Mouse (Mus musculus) spleen, adult 12 weeks (tissue): ENCODE results near the gene Ywhab.

Experiments used
- DNase-seq: peaks from one replicate; pipeline ENCODE4 v3.0.0; 2022; ENCODE audit warnings: low spot score

Gene Ywhab

GRCm38 (mm10) chr2:164009227-164009626 is 14.5 kb downstream of the Ywhab start:
- DNase-seq, result no peak

GRCm38 (mm10) chr2:164010496-164010895 is 15.7 kb downstream of the Ywhab start:
- no peak for DNase-seq

GRCm38 (mm10) chr2:164010944-164011343 is 16.2 kb downstream of the Ywhab start:
- no peak for DNase-seq

- DNase-seq, result no peak
Observed at GRCm38 (mm10) chr2:164015304-164015703, 20.5 kb downstream of the Ywhab start.

GRCm38 (mm10) chr2:164018910-164019309 is 24.1 kb downstream of the Ywhab start:
- no peak for DNase-seq

- DNase-seq, result no peak
Observed at GRCm38 (mm10) chr2:164019943-164020342, 25.2 kb downstream of the Ywhab start.

GRCm38 (mm10) chr2:164022104-164022503 is 27.3 kb downstream of the Ywhab start:
- DNase-seq, result no peak

- no peak for DNase-seq
Observed at GRCm38 (mm10) chr2:164025150-164025549, 30.4 kb downstream of the Ywhab start, which contains the start of gene Pabpc1l. Gene Pabpc1l, plus strand, starts transcription at chr2:164025450.

GRCm38 (mm10) chr2:164031147-164031546 is 36.4 kb downstream of the Ywhab start:
- DNase-seq, result no peak

GRCm38 (mm10) chr2:164032973-164033372 is 38.2 kb downstream of the Ywhab start:
- DNase-seq, result no peak

GRCm38 (mm10) chr2:164036520-164037019 is 41.8 kb downstream of the Ywhab start:
- no peak for DNase-seq

GRCm38 (mm10) chr2:164038407-164039028 is 43.8 kb downstream of the Ywhab start:
- DNase-seq, result no peak

GRCm38 (mm10) chr2:164040949-164041348 is 46.2 kb downstream of the Ywhab start:
- no peak for DNase-seq

- DNase-seq, result no peak
Observed at GRCm38 (mm10) chr2:164041523-164041922, 46.8 kb downstream of the Ywhab start.

- peak; percentile 15 for DNase-seq
Observed at GRCm38 (mm10) chr2:164047197-164047690, 52.5 kb downstream of the Ywhab start.

GRCm38 (mm10) chr2:164053767-164054166 is 59.0 kb downstream of the Ywhab start:
- no peak for DNase-seq

GRCm38 (mm10) chr2:164054671-164055070 is 59.9 kb downstream of the Ywhab start:
- DNase-seq, result no peak

GRCm38 (mm10) chr2:164059634-164060235 is 65.0 kb downstream of the Ywhab start:
- no peak for DNase-seq
